Mouse (Mus musculus): Measurements from ENCODE around the gene Fam198b.

The Fam198b gene

GRCm38 (mm10) chr3:79886357-79887091 lies 2.2 kb downstream of the Fam198b start:
- DNase-seq = peak; percentile 25 to 44

GRCm38 (mm10) chr3:79887161-79887855 lies 3.0 kb downstream of the Fam198b start:
- DNase-seq = no peak

GRCm38 (mm10) chr3:79887966-79888365 lies 3.6 kb downstream of the Fam198b start:
- DNase-seq = no peak

DNA sequence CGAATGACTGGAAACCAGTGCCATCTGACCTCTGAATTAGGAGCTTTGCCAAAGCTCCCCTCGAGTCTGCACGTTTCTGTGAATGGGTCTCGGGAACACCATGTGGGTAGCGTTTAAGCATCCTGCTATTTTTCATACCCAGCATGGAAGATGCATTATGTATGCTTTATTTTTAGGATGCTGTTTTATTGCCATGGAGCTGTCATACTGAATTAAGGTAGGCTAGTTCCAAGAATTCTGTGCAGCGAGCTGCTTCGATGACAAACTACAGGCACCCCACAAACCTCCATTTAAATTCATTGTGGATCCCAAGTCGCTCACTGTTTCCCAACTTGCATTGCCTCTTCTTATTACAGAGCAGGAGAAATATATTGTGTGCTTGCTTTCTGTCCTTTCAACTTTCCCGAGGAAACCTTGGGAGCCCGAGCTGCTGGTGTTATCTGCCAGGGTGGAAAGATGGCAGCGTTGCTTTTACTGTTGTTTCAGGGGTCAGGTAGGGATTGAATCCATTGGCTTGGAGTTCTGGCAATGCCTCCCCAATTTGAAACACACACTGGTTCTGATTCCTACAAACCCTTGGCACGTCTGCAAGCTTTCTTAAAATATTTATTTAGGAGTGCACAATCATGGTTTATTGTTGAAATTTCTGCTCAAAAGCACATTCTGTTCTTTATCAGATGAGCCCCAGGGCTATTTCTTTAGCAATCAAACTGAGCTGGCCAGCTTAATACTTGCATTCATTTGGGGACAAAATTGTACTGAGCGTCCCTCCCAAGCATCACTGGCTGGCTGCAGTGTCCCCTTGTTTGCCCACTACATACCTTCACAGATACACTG lies 13.4 kb downstream of the Fam198b start:
- no peak for DNase-seq

- no peak for DNase-seq
Observed at GRCm38 (mm10) chr3:79898514-79898913, 14.2 kb downstream of the Fam198b start.

DNA sequence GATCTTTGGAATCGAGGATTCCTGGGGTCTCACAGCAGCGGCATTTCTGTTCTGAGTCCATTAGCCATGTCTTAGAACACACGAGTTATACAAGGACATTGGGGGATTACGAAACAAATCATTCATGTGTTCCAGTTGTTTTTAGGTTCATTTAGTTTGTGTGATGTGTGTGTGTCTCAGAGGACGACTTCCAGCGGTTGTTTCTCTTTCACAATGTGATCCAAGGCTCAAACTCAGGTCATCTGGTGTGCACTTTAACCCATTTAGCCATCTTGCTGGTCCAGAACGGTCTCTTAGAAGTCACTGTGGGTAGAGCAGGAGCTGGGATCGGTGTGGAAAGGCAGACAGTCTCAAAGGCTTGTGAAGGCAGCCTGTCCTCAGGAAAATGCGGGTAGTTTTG lies 15.6 kb downstream of the Fam198b start:
- no peak for DNase-seq

DNA sequence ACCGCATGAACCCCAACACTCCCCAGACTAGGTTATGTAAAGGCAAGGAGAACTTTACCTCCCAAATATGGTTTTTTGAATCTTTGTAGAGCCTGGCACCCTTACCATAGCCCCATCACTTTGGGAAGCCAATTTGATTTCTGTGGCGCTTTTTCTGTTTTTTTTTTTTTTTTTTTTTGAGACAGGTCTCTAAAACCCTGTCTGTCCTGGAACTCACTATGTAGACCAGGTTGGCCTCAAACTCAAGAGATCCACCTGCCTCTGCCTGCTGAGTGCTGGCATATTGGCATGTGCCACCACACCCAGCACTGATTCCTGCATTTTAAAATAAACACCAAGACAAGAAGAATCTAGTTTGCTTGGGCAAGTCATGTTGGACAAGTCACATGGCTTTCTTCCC lies 16.2 kb downstream of the Fam198b start:
- no peak for DNase-seq

DNA sequence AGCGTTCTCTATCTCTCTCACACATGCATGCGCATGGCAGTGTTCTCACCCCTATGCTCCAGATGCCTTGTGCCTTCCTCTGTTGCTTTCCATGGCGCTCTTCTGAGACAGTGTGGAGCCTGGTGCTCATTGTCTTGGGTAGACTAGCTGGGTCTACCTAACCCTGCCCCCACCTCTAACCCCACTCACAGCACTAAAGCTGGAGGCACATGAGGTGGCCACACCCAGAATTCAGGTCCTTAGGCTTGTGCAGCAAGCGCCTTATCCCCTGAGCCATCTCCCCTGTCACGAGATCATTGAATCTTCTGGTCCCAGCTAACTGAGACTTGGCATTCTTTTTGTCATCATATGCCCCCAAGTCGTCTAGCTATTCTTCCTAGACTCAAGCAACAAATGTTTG lies 17.0 kb downstream of the Fam198b start:
- DNase-seq = no peak

DNA sequence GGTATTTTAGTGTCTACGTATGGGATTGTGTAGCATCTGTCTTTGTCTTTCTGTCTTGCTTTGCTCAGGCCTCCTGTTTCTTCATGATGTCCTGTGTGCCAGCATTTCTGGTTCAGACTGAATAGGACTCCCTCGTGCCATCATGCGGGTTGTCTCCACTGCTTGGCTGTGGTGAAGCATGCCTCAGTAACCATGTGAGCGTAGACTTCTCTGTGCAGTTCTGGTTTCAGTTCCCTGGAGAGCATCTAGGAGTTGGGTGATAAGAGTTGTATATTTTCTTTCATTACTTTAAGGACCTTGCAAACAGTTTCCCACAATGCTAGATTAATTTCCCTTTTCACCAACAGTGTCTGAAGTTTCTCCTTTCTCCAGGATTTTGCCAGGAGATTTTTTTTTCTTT lies 17.4 kb downstream of the Fam198b start:
- DNase-seq = no peak

- peak in 1 of 2 experiments; percentile 41 for DNase-seq
Observed at GRCm38 (mm10) chr3:79903803-79904202, 19.5 kb downstream of the Fam198b start.

GRCm38 (mm10) chr3:79904238-79904757 lies 20.0 kb downstream of the Fam198b start:
- no peak for DNase-seq

- no peak for DNase-seq
Observed at GRCm38 (mm10) chr3:79905397-79905796, 21.1 kb downstream of the Fam198b start.

- DNase-seq = no peak
Observed at GRCm38 (mm10) chr3:79906250-79907045, 22.1 kb downstream of the Fam198b start.

DNA sequence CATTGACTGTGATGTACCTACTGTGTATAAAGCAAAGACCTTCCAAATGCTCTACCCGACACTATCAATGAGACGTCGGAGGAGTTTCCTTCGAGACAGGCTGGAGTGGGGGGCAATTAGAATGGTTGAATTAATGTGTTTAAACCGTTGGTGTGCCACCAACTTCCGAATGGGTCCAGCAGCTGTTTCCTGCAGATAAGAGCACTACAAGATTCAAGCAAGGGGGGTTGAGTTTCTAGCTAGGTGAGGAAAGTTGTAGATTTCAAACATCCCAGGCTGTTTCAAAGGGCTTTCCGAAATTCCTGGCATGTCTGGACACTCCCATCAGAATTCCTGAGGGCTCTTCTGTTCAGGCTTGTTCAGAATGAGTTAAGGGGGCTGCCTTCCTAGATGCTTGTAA lies 22.9 kb downstream of the Fam198b start:
- peak; percentile 14 to 47 for DNase-seq

DNA sequence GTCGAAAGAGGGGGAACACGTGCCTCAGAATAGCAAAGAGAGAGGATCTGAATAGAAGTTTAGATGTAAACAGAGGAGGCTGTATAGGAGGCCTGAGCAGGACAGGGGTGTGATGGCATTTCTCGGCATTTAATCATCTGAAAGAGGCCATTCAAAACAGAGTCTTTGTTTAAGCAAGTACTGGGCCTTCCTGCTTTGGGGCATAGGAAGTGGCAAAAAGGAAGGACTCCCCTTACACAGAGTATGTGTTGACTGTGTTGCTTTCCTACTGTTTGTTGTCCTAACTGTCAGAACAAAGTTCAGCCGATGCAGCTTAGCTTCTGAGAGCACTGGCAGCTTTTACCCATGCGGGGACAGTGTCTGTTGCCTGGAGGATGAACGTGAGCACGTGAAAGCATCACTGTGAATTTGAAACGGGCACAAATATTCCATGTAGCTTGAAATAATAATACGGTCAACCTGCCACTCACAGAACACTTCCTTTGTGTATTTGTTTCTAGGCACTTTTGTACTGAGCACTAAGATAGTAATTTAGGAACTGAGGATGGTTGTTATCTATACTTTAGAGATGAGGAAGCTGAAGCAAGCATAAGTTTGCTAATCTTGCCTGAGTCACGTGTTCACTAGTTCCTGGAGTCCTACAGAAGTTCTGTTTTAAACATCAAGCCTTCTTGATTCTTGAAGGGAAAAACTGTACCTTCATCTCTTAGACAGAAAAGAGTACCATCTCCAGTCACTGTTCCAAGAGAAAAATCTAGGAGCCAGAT lies 26.2 kb downstream of the Fam198b start:
- DNase-seq = no peak

GRCm38 (mm10) chr3:79911166-79911565 lies 26.8 kb downstream of the Fam198b start:
- DNase-seq = no peak

- DNase-seq = no peak
Observed at GRCm38 (mm10) chr3:79914012-79914411, 29.7 kb downstream of the Fam198b start.

- DNase-seq = no peak
Observed at GRCm38 (mm10) chr3:79916185-79916584, 31.9 kb downstream of the Fam198b start.

GRCm38 (mm10) chr3:79918761-79919160 lies 34.4 kb downstream of the Fam198b start:
- no peak for DNase-seq

DNA sequence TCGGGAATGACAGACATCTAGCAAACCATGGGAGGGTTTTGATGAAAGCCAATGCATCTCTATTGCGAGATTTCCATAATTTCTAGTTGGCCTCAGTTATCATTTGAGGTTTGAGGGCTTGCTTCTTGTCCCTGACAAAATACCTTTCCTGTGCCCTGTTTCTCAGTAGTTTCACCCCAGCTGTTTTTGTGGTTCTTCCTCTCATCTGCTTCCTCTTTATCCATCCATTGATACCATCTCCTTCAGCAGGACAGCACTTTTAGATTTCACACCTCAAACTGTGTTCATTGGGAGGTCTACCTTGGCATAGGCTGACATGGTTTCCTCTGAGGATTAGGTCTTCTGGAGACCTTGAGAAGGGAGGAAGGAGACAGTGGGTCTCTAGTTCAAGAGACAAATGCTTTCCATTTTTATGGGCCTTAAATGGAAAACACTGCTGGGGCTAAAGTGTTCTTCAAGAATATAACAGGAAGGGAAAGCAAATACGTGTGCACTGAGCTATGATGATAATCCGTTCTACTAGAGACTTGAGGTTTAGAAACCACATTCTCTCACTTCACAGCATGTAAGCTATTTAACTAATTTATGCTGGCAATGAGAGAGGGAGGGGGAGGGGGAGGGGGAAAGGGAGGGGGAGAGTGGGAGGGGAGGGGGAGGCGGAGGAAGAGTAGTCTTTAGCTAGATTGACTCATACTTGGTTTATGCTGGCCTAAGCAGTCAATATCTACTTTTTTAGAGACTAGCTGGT lies 41.8 kb downstream of the Fam198b start:
- no peak for DNase-seq

GRCm38 (mm10) chr3:79927050-79927449 lies 42.7 kb downstream of the Fam198b start:
- DNase-seq = no peak
